Mouse (Mus musculus): ENCODE data around the gene E030018B13Rik. TPM values are rescaled to one million over a fixed set of nuclear protein-coding genes. Genes with fewer than 3 reads are reported as not detected.

E030018B13Rik gene
- polyA plus RNA-seq, 1 experiment from 2014 or later, result not detected

DNA sequence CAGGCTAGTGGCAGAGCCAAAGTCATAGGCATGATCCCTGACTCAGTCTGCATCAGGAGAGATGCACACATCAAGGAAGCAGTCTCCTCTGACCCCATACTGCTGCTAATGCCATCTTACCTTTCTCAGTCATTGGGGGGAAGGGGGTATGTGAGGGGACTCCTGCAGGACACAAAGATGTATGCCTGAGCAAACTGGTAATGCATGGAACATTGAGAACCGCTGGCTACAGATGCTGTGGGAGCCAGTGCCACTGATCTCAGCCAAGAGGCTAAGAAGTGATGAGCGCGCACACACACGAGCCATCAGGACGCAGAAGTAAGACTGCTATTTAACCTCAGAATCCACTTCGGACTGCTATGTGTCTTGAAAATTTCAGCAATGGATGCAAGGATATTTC is 18.5 kb upstream of the E030018B13Rik start:
- WGBS, result 86% methylated on average over 6 of the region's 6 CpGs
- ATAC-seq (ENCODE audit: insufficient number of reproducible peaks, low FRiP score), result no peak
- Histone ChIP-seq H3K27ac (ENCODE audit: poor library complexity, severe bottlenecking) (no peak overlapping the region), H3K4me1 (replicated peaks) (peaks cover 42% of the 10 kb centered on the region), H3K36me3 (no peaks in the 10 kb centered on the region), H3K4me2 (no peak overlapping the region), H3K27me3 (replicated peaks) (no peaks in the 10 kb centered on the region), H3K4me3 (no peak overlapping the region), H3K9me3 (replicated peaks) (no peaks in the 10 kb centered on the region), H3K9ac (no peak overlapping the region)

DNA sequence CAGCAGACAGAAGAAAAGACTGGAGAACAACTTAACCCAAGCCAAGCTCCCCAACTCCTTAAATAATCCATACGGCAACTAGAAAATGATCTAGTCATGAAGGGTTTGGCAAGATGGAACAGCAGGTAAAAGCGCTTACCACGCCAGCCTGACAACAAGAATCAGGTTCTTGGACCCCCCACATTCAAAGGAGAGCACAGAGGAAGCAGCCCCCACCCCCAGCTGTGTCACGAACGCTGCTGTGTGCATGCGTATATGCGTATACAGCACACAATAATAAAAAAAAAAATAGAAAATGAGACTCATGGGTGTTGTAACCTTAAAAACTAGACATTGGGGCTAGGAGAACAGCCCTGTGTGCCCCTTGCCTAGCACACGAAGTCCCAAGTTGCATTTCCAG is 16.7 kb upstream of the E030018B13Rik start:
- no peaks in the 10 kb centered on the region for H3K27me3 ChIP-seq (replicated peaks)
- H3K4me1 ChIP-seq (replicated peaks), result peaks cover 47% of the 10 kb centered on the region
- no peaks in the 10 kb centered on the region for H3K36me3 ChIP-seq
- 95% methylated on average over 8 of the region's 8 CpGs for WGBS
- H3K4me2 ChIP-seq, result no peak overlapping the region
- ATAC-seq (ENCODE audit: insufficient number of reproducible peaks, low FRiP score), result no peak
- H3K9me3 ChIP-seq (replicated peaks), result no peaks in the 10 kb centered on the region
- H3K27ac ChIP-seq (ENCODE audit: poor library complexity, severe bottlenecking), result no peak overlapping the region
- no peak overlapping the region for H3K9ac ChIP-seq
- H3K4me3 ChIP-seq, result no peak overlapping the region

DNA sequence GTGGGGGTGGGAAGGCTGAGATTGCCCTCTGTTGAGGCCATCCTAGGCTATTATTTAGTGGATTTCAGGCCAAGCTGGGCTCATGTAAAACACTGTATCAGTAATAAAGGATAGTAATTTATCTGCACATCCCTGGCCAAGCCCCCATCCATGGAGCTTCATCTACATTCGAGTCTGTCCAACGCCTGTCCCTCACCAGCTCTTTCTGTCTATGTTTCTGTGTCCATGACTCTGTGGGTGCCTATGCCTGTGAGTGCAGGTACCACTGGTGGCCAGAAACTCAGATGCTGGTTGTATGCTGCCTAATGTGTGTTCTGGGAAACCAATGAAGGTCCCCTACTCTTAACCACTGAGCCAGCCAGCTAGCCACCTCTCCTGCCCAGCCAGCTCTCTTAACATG is 16.2 kb upstream of the E030018B13Rik start:
- WGBS, result 71% methylated on average over 2 of the region's 2 CpGs
- Histone ChIP-seq H3K27me3 (replicated peaks) (no peaks in the 10 kb centered on the region), H3K4me1 (replicated peaks) (peaks cover 52% of the 10 kb centered on the region), H3K9ac (no peak overlapping the region), H3K4me2 (no peak overlapping the region), H3K4me3 (no peak overlapping the region), H3K9me3 (replicated peaks) (no peaks in the 10 kb centered on the region), H3K36me3 (no peaks in the 10 kb centered on the region), H3K27ac (ENCODE audit: poor library complexity, severe bottlenecking) (no peak overlapping the region)
- ATAC-seq (ENCODE audit: insufficient number of reproducible peaks, low FRiP score), result no peak

DNA sequence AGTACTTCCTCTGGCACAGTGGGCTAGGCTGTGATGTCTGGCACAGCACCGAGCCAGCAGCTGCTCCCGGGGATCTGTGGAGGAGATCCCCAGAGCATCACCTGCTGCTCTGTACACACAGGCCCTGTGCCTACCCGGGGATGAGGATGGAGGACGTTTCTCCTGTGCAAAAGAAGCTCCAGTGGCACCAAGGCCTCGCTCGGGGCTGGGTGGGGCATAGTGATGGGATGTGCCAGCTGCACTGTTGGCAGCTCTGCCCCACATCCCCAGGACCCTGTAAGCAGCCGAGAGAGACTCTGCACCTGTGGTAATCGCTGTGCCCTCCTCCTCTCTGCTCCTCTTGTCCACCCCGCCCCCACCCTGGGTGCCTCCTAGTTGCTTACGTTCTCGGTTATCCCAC is 15.3 kb upstream of the E030018B13Rik start:
- no peak overlapping the region for H3K4me2 ChIP-seq
- H3K9me3 ChIP-seq (replicated peaks), result no peaks in the 10 kb centered on the region
- no peak for ATAC-seq (ENCODE audit: insufficient number of reproducible peaks, low FRiP score)
- H3K9ac ChIP-seq, result no peak overlapping the region
- H3K4me3 ChIP-seq, result no peak overlapping the region
- WGBS, result 76% methylated on average over 11 of the region's 11 CpGs
- no peaks in the 10 kb centered on the region for H3K36me3 ChIP-seq
- H3K27ac ChIP-seq (ENCODE audit: poor library complexity, severe bottlenecking), result no peak overlapping the region
- peaks cover 58% of the 10 kb centered on the region for H3K4me1 ChIP-seq (replicated peaks)
- H3K27me3 ChIP-seq (replicated peaks), result no peaks in the 10 kb centered on the region

DNA sequence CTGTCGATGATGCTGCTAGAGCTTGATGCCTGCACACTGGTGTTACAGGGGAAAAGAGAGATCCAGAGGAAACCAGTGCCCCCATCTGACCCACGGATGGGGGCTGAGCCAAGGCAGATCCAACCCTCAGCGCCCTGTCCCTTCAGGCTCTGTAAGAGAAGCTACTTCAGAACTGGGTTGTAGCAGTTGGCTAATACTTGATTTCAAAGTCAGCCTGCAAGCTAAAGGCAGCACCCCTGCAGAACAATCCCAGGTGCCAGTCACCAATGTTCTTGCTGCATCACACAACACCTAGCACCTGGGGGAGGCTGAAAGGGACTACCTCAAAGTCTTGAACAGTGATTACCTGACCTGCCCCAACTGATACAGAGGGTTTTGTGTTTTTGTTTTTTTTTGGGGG is 14.7 kb upstream of the E030018B13Rik start:
- 79% methylated on average over 3 of the region's 3 CpGs for WGBS
- Histone ChIP-seq H3K27ac (ENCODE audit: poor library complexity, severe bottlenecking) (no peak overlapping the region), H3K27me3 (replicated peaks) (no peaks in the 10 kb centered on the region), H3K9ac (no peak overlapping the region), H3K36me3 (no peaks in the 10 kb centered on the region), H3K4me1 (replicated peaks) (peaks cover 53% of the 10 kb centered on the region), H3K4me2 (no peak overlapping the region), H3K9me3 (replicated peaks) (no peaks in the 10 kb centered on the region), H3K4me3 (no peak overlapping the region)
- ATAC-seq (ENCODE audit: insufficient number of reproducible peaks, low FRiP score), result no peak

DNA sequence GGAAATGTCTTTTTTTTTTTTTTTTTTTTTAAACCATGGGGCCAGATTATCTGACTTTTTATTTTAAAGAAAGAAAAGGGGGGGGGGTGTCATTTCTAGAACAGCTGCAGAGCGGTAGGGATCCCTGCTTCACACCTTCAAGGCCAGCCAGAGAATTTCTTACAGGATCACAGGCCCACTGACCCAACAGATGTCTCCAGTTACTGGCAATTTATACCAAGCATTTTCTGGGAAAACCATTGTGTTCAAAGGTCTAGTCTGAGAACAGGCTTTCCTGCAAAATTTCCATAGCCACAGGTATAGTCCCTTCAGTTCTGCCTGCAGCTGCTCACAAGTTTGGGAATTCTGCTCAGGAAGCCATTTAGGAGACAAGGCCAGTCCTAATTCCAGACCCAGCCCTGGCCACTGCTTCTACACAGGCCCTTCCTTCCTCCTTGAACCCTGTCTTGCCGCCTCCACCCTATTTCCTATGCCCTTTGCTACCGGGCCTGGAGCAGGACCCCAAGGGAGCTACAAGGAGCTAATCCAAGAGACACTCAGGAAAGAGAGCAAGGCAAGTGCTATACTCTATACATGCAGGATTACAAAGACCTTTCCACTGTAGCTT is 13.9 kb upstream of the E030018B13Rik start:
- H3K4me1 ChIP-seq (replicated peaks), result peaks cover 48% of the 10 kb centered on the region
- no peak overlapping the region for H3K4me3 ChIP-seq
- H3K36me3 ChIP-seq, result no peaks in the 10 kb centered on the region
- H3K9ac ChIP-seq, result no peak overlapping the region
- no peaks in the 10 kb centered on the region for H3K9me3 ChIP-seq (replicated peaks)
- no peak for ATAC-seq (ENCODE audit: insufficient number of reproducible peaks, low FRiP score)
- no peaks in the 10 kb centered on the region for H3K27me3 ChIP-seq (replicated peaks)
- no peak overlapping the region for H3K4me2 ChIP-seq
- H3K27ac ChIP-seq (ENCODE audit: poor library complexity, severe bottlenecking), result no peak overlapping the region
- 56% methylated on average over 3 of the region's 3 CpGs for WGBS

DNA sequence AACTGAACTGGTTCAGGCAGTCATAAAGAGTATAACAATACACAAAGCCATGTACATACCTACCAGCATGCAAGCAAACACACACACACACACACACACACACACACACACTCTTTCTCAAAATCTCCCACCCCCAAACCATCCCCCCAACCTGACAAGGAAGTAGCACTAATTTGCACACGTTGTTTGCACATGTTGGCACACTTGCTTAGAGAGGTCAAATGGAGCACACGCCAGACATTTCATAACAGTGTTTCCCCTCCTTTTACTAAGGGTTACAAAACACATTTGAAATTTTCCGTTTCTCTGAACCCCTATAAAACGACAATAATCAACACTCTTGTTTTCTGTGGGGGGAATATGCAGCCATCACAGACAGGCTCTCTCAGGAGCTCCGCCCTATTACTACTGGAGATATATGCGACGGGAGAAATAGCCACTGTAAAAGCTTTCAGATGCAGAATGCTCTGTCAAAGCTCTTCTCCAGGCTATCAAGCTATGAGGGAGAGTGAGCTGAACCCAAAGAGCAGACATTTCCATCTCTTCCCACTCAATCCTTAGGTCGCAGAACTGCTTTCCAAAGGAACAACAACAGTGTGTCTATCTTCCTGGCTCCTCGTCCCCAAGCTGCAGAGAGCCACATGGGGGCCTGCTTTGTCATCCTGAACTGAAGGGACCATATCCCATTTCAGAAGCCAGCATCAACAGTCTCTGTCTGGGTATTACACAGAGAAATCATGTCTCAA is 12.8 kb upstream of the E030018B13Rik start:
- Histone ChIP-seq H3K4me1 (replicated peaks) (peaks cover 52% of the 10 kb centered on the region), H3K4me3 (no peak overlapping the region), H3K9ac (no peak overlapping the region), H3K4me2 (no peak overlapping the region), H3K27me3 (replicated peaks) (no peaks in the 10 kb centered on the region), H3K27ac (ENCODE audit: poor library complexity, severe bottlenecking) (no peak overlapping the region), H3K9me3 (replicated peaks) (no peaks in the 10 kb centered on the region), H3K36me3 (no peaks in the 10 kb centered on the region)
- WGBS, result 69% methylated on average over 9 of the region's 9 CpGs
- no peak for ATAC-seq (ENCODE audit: insufficient number of reproducible peaks, low FRiP score)

DNA sequence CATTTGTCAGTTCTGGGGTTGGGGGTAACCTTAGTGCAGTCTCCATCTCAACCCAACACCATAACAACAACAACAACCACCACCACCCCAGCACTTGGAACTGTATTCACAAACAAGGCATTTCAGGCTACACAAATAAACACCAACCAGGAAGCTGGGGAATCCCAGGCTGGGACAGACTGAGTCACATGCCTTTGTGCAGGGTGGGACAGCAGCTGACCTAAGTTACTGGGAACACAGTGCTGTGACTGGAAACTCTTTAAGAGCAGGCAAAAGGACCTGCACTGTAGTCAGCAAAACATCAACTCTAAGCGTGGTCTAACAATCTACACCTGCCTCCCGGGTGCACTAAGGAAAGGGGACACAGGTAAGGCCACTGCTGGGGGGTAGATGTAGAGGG is 11.5 kb upstream of the E030018B13Rik start:
- Histone ChIP-seq H3K36me3 (no peaks in the 10 kb centered on the region), H3K4me1 (replicated peaks) (peaks cover 62% of the 10 kb centered on the region)

DNA sequence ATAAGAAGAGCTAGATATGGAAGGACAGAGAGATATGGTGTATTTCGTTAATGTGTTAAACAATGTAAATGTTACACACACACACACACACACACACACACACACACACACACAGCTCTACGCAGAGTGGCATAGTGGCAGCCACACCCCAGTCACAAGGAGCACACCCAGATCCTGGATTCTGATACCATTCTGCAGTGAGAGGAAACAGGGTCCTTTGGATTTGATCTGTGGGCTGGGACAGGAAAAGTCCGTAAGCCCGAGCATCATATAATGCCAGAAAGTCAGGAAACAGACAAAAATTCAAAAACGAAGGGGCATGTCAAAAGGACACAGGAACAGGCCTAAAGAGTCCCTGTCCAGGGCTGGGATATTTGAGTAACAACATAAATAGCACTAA is 11.0 kb upstream of the E030018B13Rik start:
- peaks cover 63% of the 10 kb centered on the region for H3K4me1 ChIP-seq (replicated peaks)

More for the DNA sequence above, 11.5 kb upstream of the E030018B13Rik start:
- H3K9me3 ChIP-seq (replicated peaks), result no peaks in the 10 kb centered on the region
- WGBS, result 72% methylated on average over 2 of the region's 2 CpGs
- no peak overlapping the region for H3K4me2 ChIP-seq
- H3K27ac ChIP-seq (ENCODE audit: poor library complexity, severe bottlenecking), result no peak overlapping the region
- H3K4me3 ChIP-seq, result no peak overlapping the region
- no peaks in the 10 kb centered on the region for H3K27me3 ChIP-seq (replicated peaks)
- ATAC-seq (ENCODE audit: insufficient number of reproducible peaks, low FRiP score), result no peak
- H3K9ac ChIP-seq, result no peak overlapping the region

DNA sequence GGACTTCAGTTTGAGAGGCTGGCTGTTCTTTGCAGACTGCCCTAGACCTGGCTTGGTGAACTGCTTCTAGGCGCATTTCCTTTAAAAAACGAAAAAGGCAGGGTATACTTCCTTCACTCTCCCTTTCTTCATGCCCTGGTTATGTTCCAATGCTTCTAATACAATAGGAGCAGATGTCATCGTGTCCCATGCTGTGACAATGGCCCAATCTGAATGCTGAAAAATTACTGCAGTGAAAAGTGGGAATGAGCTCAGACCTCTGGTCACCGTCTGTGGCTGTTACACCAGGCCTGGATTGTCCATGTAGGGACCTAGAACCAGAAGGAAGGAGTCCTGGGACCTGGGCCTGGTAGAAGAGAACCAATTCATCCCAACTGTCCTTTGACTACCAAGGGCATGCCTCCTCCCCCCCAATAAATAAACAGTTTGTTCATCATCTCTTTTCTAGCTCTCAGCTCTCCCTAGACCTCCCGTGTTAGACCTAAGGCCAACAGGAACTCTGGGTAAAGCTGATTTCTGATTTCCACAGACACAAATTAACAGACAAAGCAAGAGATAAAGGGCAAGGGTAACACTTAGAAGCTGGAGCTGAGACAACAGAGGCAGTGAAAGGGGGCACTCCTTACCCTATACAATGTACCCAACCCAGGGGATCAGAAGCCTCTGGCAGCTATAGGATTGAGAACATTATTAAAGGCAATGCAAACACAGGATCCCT is 8.7 kb upstream of the E030018B13Rik start:
- H3K4me3 ChIP-seq, result no peak overlapping the region
- peak overlapping the region; percentile 76 for H3K27ac ChIP-seq (ENCODE audit: poor library complexity, severe bottlenecking)
- peak overlapping the region; percentile 41; the same call in 1 of the 2 replicates for H3K4me2 ChIP-seq
- WGBS, result 75% methylated on average over 5 of the region's 5 CpGs
- no peaks in the 10 kb centered on the region for H3K36me3 ChIP-seq
- H3K4me1 ChIP-seq (replicated peaks), result peaks cover 77% of the 10 kb centered on the region
- H3K27me3 ChIP-seq (replicated peaks), result no peaks in the 10 kb centered on the region
- no peaks in the 10 kb centered on the region for H3K9me3 ChIP-seq (replicated peaks)
- H3K9ac ChIP-seq, result peak overlapping the region; percentile 46; the same call in 1 of the 2 replicates
- no peak for ATAC-seq (ENCODE audit: insufficient number of reproducible peaks, low FRiP score)

More for the DNA sequence above, 11.0 kb upstream of the E030018B13Rik start:
- Histone ChIP-seq H3K27ac (ENCODE audit: poor library complexity, severe bottlenecking) (no peak overlapping the region; the same call in 1 of the 2 replicates), H3K9ac (no peak overlapping the region), H3K4me3 (no peak overlapping the region), H3K9me3 (replicated peaks) (no peaks in the 10 kb centered on the region), H3K27me3 (replicated peaks) (no peaks in the 10 kb centered on the region), H3K4me2 (no peak overlapping the region), H3K36me3 (no peaks in the 10 kb centered on the region)
- ATAC-seq (ENCODE audit: insufficient number of reproducible peaks, low FRiP score), result no peak
- WGBS, result 62% methylated on average over 5 of the region's 5 CpGs
